8 mouse cellular contexts compared by ENCODE assay signal in the genomic region with DNA sequence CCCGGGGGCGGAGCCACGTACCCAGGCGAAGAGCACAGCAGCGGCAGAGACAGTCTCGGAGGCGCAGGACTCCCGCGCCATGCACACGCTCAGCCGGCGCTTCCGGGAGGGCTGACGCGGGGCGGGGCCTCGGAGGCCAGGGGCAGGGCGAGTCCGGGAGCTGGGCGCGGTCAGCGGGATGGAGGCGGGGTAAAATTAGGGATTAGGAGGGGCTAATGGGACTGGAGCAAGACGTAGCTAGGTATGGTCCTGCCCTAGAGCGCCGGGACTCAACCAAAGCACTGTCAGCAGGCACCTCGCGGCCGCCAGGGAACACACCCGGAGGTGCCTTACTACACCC. TPM values are rescaled to one million over a fixed set of nuclear protein-coding genes. Genes with fewer than 3 reads are reported as not detected.
DNase-seq lines count a peak whose midpoint lies in the region; ATAC-seq lines count a peak whose summit lies in the region.

A gene (minus strand): TSS at position 116 of the 340 bp plus-strand sequence.

- no peaks in the 10 kb centered on the region for H3K27me3 ChIP-seq in hindbrain, embryonic 14.5 days (ENCODE audit: control insufficient read depth, insufficient read depth, low read length)

- peak; percentile 96 for ATAC-seq in hindbrain, embryonic 14.5 days (ENCODE audit: low FRiP score)

- peak within 1 kb of the TSS; percentile 62 for H3K4me3 ChIP-seq in hindbrain, embryonic 14.5 days (replicated peaks; ENCODE audit: low read length)
- H3K4me3 ChIP-seq in macrophage (ENCODE audit: inconsistent target): peak within 1 kb of the TSS; percentile 75

- WGBS in hindbrain, embryonic 14.5 days: under 1% methylated on average over 30 of the region's 30 CpGs
- WGBS in macrophage (ENCODE audit: missing documents): under 1% methylated on average over 30 of the region's 30 CpGs

- peaks cover 5% of the 10 kb centered on the region; the same call in 1 of the 2 replicates for H3K79me2 ChIP-seq in macrophage (ENCODE audit: inconsistent target)

- peak; percentile 96 for DNase-seq in ZHBTc4 (ENCODE audit: low read depth, low spot score)
- DNase-seq in cerebellum, postnatal 25 days: peak; percentile 93 to 95
- DNase-seq in frontal cortex, postnatal 25 days (ENCODE audit: low spot score in 2 of 2): peak; percentile 64 to 79
- peak; percentile 85 for DNase-seq in hindbrain, embryonic 14.5 days (ENCODE audit: low spot score)
- DNase-seq in left cerebral cortex, adult 18-20 months (ENCODE audit: low spot score in 2 of 2): peak; percentile 82 to 94
- peak; percentile 94 for DNase-seq in right cerebral cortex, adult 18-20 months
- DNase-seq in yolk sac, embryonic 10.5 days (ENCODE audit: low spot score): peak; percentile 92

- H3K36me3 ChIP-seq in hindbrain, embryonic 14.5 days (replicated peaks; ENCODE audit: control insufficient read depth, insufficient read depth): no peaks in the 10 kb centered on the region; the same call in 1 of the 2 replicates
- 0 out of 2 replicates have a peak, but pooled peaks cover 4% of the 10 kb centered on the region for H3K36me3 ChIP-seq in macrophage (ENCODE audit: inconsistent target)

- no peaks in the 10 kb centered on the region for H3K9me3 ChIP-seq in hindbrain, embryonic 14.5 days (ENCODE audit: control insufficient read depth, low read length)

- peaks cover 22% of the 10 kb centered on the region for H3K4me1 ChIP-seq in hindbrain, embryonic 14.5 days (replicated peaks; ENCODE audit: control insufficient read depth, insufficient read depth, low read length)

- peak within 1 kb of the TSS; percentile 80 for H3K9ac ChIP-seq in hindbrain, embryonic 14.5 days

- peak within 1 kb of the TSS; percentile 82 for H3K4me2 ChIP-seq in hindbrain, embryonic 14.5 days (replicated peaks)

- H3K27ac ChIP-seq in hindbrain, embryonic 14.5 days: peak within 1 kb of the TSS; percentile 82
- H3K27ac ChIP-seq in macrophage: peak within 1 kb of the TSS; percentile 24; the same call in 1 of the 2 replicates

RNA-seq across cellular contexts. Expression of the gene that starts here (rescaled TPM):
- polyA plus RNA-seq in hindbrain, embryonic 14.5 days (2014; fragmentation: Nextera tagmentation; extraction: Ambion mirVana): 41.1 and 44.1 TPM in 2 replicates
- total RNA-seq in left cerebral cortex, adult 18-20 months (2021): 10 to 100 TPM; 73.6 to 85.6 TPM
- total RNA-seq in macrophage (2018; cell fraction: chromatin; rRNA removed): 10 to 100 TPM; 10.2 to 58.9 (median 33.1) TPM
- total RNA-seq in macrophage (2018; cell fraction: cytosol; rRNA removed): 10 to 100 TPM in 21 of 26 experiments, 1 to 10 TPM in 5; 8.9 to 12.7 (median 11.0) TPM
- total RNA-seq in macrophage (2018; cell fraction: nucleus; rRNA removed): 10 to 100 TPM in 19 of 26 experiments, 1 to 10 TPM in 7; 3.1 to 34.1 (median 15.8) TPM
- polyA plus RNA-seq in macrophage (2018): 7.7 to 12.6 TPM (median 8.8 TPM) in 3 replicates

Comparison
In these comparisons a context has a peak if more than half of its experiments do, and no peak if none do; other contexts are left out.
1. Peak in every context shown above with its lines: DNase-seq, ATAC-seq, H3K4me3 ChIP-seq and H3K27ac ChIP-seq.